Mouse (Mus musculus): Measurements from ENCODE around the gene Cdk15. TPM values are rescaled to one million over a fixed set of nuclear protein-coding genes. Genes with fewer than 3 reads are reported as not detected.

Cdk15 gene
- polyA plus RNA-seq, 1 experiment: 0.44 TPM

DNA sequence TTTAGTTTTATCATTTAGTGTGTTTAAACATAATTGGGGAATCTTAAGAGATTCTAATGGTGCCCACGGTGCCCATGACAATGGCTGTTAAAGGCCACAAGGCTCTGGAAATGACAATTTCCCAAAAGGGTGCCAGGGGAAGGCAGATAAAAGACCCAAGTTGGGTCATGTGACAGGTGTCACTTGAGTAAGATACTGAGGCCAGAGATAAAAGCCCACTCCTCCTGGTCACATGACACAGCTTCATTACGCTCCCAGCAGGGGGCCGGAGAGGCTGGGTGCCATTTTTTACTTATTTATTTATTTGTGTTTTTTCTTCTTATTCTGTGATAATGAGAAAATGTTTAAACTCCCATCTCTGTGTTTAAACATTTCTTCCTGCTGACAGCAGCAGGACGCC, 104.8 kb downstream of the Cdk15 start:
- peaks cover 11% of the 10 kb centered on the region for H3K27me3 ChIP-seq (ENCODE audit: control insufficient read depth, insufficient read depth, insufficient read length)
- no peak overlapping the region for H3K4me2 ChIP-seq (ENCODE audit: low read depth)
- TF ChIP-seq MAX (IDR thresholded peaks at IDR 0.05; ENCODE audit: low read depth) (no peak), SRF (IDR thresholded peaks at IDR 0.05; ENCODE audit: control insufficient read depth, insufficient read length, low read depth) (no peak), MYOD1 (IDR thresholded peaks at IDR 0.05; ENCODE audit: control insufficient read depth in 1 of 3, insufficient read length in 2 of 3, low read depth in 2 of 3) (no peak), CEBPB (IDR thresholded peaks at IDR 0.05; ENCODE audit: insufficient read depth, poor library complexity, severe bottlenecking) (no peak), REST (IDR thresholded peaks at IDR 0.05; ENCODE audit: insufficient read depth, insufficient read length) (no peak), E2F4 (IDR thresholded peaks at IDR 0.05; ENCODE audit: insufficient read depth) (no peak), USF1 (IDR thresholded peaks at IDR 0.05; ENCODE audit: low read depth) (no peak), POLR2AphosphoS2 (IDR thresholded peaks at IDR 0.05; ENCODE audit: insufficient read length, low read depth) (no peak), POLR2A (IDR thresholded peaks at IDR 0.05; ENCODE audit: insufficient read length, low read depth) (no peak), MYOG (IDR thresholded peaks at IDR 0.05; ENCODE audit: control insufficient read depth in 1 of 3, insufficient read depth in 1 of 3, insufficient read length in 2 of 3, low read depth in 2 of 3) (no peak), TCF12 (IDR thresholded peaks at IDR 0.05; ENCODE audit: insufficient read depth, poor library complexity, severe bottlenecking) (no peak), TCF3 (IDR thresholded peaks at IDR 0.05; ENCODE audit: insufficient read length, low read depth) (no peak)
- H3K79me2 ChIP-seq (ENCODE audit: control insufficient read depth, insufficient read depth): no peaks in the 10 kb centered on the region
- no peaks in the 10 kb centered on the region for H3K36me3 ChIP-seq (ENCODE audit: control insufficient read depth, insufficient read depth)
- no peak overlapping the region for H3ac ChIP-seq (ENCODE audit: control insufficient read depth, insufficient read length)
- no peak overlapping the region for H3K4me3 ChIP-seq

DNA sequence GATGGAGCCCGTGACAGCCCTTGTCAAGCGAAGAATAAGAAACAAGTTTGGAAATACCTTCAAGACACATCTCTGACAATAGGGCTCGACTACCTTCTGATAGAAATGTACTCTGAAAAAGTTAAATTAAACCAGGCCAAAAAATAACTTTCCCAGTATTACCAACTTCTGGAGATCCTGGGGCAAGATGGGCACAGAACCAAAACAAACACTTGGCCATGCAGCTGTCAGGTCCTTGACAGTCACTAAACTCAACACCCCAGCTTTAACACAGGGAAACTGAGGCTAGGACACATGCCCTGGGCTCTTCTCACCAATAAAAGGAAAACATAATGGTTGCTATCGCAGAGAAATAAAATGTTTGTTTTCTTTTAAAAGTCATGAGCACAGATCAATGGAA, 105.3 kb downstream of the Cdk15 start:
- TF ChIP-seq E2F4 (IDR thresholded peaks at IDR 0.05; ENCODE audit: insufficient read depth) (no peak), MAX (IDR thresholded peaks at IDR 0.05; ENCODE audit: low read depth) (no peak)
- Histone ChIP-seq H3K36me3 (ENCODE audit: control insufficient read depth, insufficient read depth) (no peaks in the 10 kb centered on the region), H3K4me2 (ENCODE audit: low read depth) (no peak overlapping the region), H3K27me3 (ENCODE audit: control insufficient read depth, insufficient read depth, insufficient read length) (peaks cover 15% of the 10 kb centered on the region), H3ac (ENCODE audit: control insufficient read depth, insufficient read length) (no peak overlapping the region), H3K4me3 (no peak overlapping the region), H3K79me2 (ENCODE audit: control insufficient read depth, insufficient read depth) (no peaks in the 10 kb centered on the region)

DNA sequence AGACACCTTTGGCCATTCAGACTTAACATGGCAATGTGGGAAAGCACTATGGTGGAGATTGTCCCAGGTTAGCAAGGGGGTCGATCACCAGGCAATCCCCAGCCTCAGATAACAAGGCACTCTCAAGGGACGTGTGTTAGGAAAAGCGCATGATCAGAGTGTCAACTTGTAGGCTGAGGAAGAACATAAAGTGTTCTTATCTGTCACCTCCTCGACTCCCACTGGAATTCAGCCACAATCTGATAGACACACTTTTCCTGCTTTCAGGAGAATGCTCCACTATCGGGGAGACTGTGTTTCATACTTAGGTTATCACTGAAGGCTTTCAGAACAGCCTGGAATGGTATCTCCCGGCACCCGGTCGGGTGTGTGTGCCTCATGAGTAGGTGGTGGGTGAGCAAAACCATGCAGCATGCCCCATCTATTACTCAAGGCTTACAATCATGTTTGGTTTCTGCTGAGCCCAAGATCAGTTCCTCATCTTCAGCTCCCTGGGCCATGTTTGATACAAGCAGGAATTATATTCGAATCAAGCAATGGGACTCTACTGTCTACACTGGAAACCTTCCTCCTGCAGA, 107.8 kb downstream of the Cdk15 start:
- H3K4me2 ChIP-seq (ENCODE audit: low read depth): no peak overlapping the region
- H3K27me3 ChIP-seq (ENCODE audit: control insufficient read depth, insufficient read depth, insufficient read length): peaks cover 14% of the 10 kb centered on the region
- H3K36me3 ChIP-seq (ENCODE audit: control insufficient read depth, insufficient read depth): no peaks in the 10 kb centered on the region
- H3K4me3 ChIP-seq: no peak overlapping the region
- H3ac ChIP-seq (ENCODE audit: control insufficient read depth, insufficient read length): no peak overlapping the region
- TF ChIP-seq TCF12 (IDR thresholded peaks at IDR 0.05; ENCODE audit: insufficient read depth, poor library complexity, severe bottlenecking) (no peak), POLR2A (IDR thresholded peaks at IDR 0.05; ENCODE audit: insufficient read length, low read depth) (no peak), MAX (IDR thresholded peaks at IDR 0.05; ENCODE audit: low read depth) (no peak), TCF3 (IDR thresholded peaks at IDR 0.05; ENCODE audit: insufficient read length, low read depth) (no peak), E2F4 (IDR thresholded peaks at IDR 0.05; ENCODE audit: insufficient read depth) (no peak)
- H3K79me2 ChIP-seq (ENCODE audit: control insufficient read depth, insufficient read depth): no peaks in the 10 kb centered on the region

DNA sequence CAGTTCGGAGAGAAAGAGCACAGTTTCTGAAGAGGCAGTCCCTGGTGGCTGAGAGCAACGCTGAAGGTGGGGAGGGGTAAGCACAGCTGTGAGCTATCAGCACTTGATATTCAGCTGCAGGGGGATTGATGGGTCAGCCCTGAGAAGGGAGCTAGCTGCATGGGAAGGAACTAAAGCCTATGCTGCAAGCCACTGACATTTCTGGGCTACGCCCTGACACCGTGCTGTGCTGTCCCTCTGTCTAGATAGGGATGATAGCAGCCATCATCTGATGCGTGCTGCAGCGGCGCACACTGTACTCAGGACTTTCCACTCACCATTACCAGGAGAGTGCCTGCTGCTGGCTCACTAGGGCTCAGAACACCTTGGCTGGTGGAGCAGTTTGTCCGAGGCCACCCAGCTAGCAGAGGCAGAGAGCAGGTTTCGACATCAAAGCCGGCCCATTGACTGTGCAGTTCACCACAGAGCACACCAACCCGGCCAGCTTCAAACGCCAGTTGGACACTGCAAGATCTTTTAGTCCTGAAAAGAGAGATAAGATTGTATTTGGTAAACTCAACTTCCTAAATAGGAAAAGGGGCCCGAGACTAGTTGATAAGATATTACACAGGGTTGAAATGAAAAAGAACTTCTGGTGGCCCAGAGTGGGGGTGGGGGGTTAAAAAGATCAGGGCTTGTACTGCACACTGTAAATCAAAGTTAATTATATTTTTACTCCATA, 111.4 kb downstream of the Cdk15 start:
- H3K79me2 ChIP-seq (ENCODE audit: control insufficient read depth, insufficient read depth): no peaks in the 10 kb centered on the region
- no peak overlapping the region for H3K4me2 ChIP-seq (ENCODE audit: low read depth)
- H3K36me3 ChIP-seq (ENCODE audit: control insufficient read depth, insufficient read depth): no peaks in the 10 kb centered on the region
- H3K4me3 ChIP-seq: no peak overlapping the region
- H3K27me3 ChIP-seq (ENCODE audit: control insufficient read depth, insufficient read depth, insufficient read length): peaks cover 14% of the 10 kb centered on the region
- H3ac ChIP-seq (ENCODE audit: control insufficient read depth, insufficient read length): no peak overlapping the region
- no peak for TF ChIP-seq MAX (IDR thresholded peaks at IDR 0.05; ENCODE audit: low read depth)
- TF ChIP-seq CEBPB (IDR thresholded peaks at IDR 0.05; ENCODE audit: insufficient read depth, poor library complexity, severe bottlenecking): no peak
- TF ChIP-seq POLR2A (IDR thresholded peaks at IDR 0.05; ENCODE audit: insufficient read length, low read depth): no peak
- TF ChIP-seq TCF3 (IDR thresholded peaks at IDR 0.05; ENCODE audit: insufficient read length, low read depth): no peak
- TF ChIP-seq MYOG (IDR thresholded peaks at IDR 0.05; ENCODE audit: control insufficient read depth in 1 of 3, insufficient read depth in 1 of 3, insufficient read length in 2 of 3, low read depth in 2 of 3): no peak
- TF ChIP-seq POLR2AphosphoS2 (IDR thresholded peaks at IDR 0.05; ENCODE audit: insufficient read length, low read depth): no peak
- TF ChIP-seq REST (IDR thresholded peaks at IDR 0.05; ENCODE audit: insufficient read depth, insufficient read length): no peak
- TF ChIP-seq TCF12 (IDR thresholded peaks at IDR 0.05; ENCODE audit: insufficient read depth, poor library complexity, severe bottlenecking): no peak
- TF ChIP-seq SRF (IDR thresholded peaks at IDR 0.05; ENCODE audit: control insufficient read depth, insufficient read length, low read depth): no peak
- no peak for TF ChIP-seq MYOD1 (IDR thresholded peaks at IDR 0.05; ENCODE audit: control insufficient read depth in 1 of 3, insufficient read length in 2 of 3, low read depth in 2 of 3)
- TF ChIP-seq USF1 (IDR thresholded peaks at IDR 0.05; ENCODE audit: low read depth): no peak
- TF ChIP-seq E2F4 (IDR thresholded peaks at IDR 0.05; ENCODE audit: insufficient read depth): no peak

DNA sequence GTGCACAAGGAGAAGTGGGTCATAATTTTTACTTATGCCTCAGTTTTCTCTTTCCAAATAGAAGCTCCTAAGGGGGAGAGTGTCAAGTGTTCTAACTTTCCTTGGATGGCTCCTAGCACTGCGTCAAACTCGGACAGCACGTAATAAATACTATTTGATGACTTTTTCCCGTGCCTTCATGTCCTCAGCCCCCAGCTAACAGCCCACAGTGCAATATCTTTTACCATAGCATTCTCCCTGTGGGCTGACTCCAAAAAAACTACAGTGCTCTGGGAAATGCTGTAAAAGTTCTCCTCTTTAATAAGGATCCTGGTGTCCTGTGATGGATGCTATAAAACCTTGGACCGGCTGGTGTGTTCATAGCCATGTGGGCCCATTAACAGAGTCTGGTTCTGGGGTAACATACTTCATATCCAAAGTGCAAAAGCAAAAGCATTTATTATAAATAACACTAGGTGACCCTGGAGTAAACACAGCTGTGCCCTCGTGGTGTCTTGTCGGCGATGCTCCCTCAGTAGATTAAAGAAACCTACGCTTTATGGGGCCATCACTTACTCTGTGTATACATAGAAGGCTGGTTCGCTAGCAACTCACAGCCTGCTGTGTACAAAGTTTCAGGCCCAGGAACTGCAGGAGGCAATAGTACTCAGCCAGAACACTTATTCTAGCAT, 112.1 kb downstream of the Cdk15 start:
- Histone ChIP-seq H3K79me2 (ENCODE audit: control insufficient read depth, insufficient read depth) (no peaks in the 10 kb centered on the region), H3K4me3 (no peak overlapping the region), H3ac (ENCODE audit: control insufficient read depth, insufficient read length) (no peak overlapping the region), H3K36me3 (ENCODE audit: control insufficient read depth, insufficient read depth) (no peaks in the 10 kb centered on the region), H3K27me3 (ENCODE audit: control insufficient read depth, insufficient read depth, insufficient read length) (peaks cover 14% of the 10 kb centered on the region), H3K4me2 (ENCODE audit: low read depth) (no peak overlapping the region)
- TF ChIP-seq POLR2A (IDR thresholded peaks at IDR 0.05; ENCODE audit: insufficient read length, low read depth) (no peak), MYOD1 (IDR thresholded peaks at IDR 0.05; ENCODE audit: control insufficient read depth in 1 of 3, insufficient read length in 2 of 3, low read depth in 2 of 3) (no peak), CEBPB (IDR thresholded peaks at IDR 0.05; ENCODE audit: insufficient read depth, poor library complexity, severe bottlenecking) (no peak), TCF3 (IDR thresholded peaks at IDR 0.05; ENCODE audit: insufficient read length, low read depth) (no peak), POLR2AphosphoS2 (IDR thresholded peaks at IDR 0.05; ENCODE audit: insufficient read length, low read depth) (no peak), SRF (IDR thresholded peaks at IDR 0.05; ENCODE audit: control insufficient read depth, insufficient read length, low read depth) (no peak), REST (IDR thresholded peaks at IDR 0.05; ENCODE audit: insufficient read depth, insufficient read length) (no peak), MYOG (IDR thresholded peaks at IDR 0.05; ENCODE audit: control insufficient read depth in 1 of 3, insufficient read depth in 1 of 3, insufficient read length in 2 of 3, low read depth in 2 of 3) (no peak), TCF12 (IDR thresholded peaks at IDR 0.05; ENCODE audit: insufficient read depth, poor library complexity, severe bottlenecking) (no peak), USF1 (IDR thresholded peaks at IDR 0.05; ENCODE audit: low read depth) (no peak), MAX (IDR thresholded peaks at IDR 0.05; ENCODE audit: low read depth) (no peak), E2F4 (IDR thresholded peaks at IDR 0.05; ENCODE audit: insufficient read depth) (no peak)
